Mouse (Mus musculus) C2C12 (cell line): ENCODE measurements at regions not wholly inside any gene's neighbourhood (a gene's known extent, or its start where the extent isn't known, plus 50 kb on each side); places are given as distances from the start of the nearest gene placed in this dataset.

ENCODE experiments used
- H3K27me3 ChIP-seq: one replicate; pipeline ENCODE4 v1.6.1; 2011; ENCODE audit not compliant: control insufficient read depth, insufficient read depth, insufficient read length
- H3K36me3 ChIP-seq: one replicate; pipeline ENCODE4 v1.6.1; 2011; ENCODE audit not compliant: control insufficient read depth, insufficient read depth
- H3K4me3 ChIP-seq: one replicate; pipeline ENCODE4 v1.5.1; 2011; ENCODE audit warnings: mild to moderate bottlenecking, control low read depth; ENCODE audit not compliant: poor library complexity, insufficient read depth, severe bottlenecking
- H3K79me2 ChIP-seq: one replicate; pipeline ENCODE4 v1.6.1; 2011; ENCODE audit not compliant: control insufficient read depth, insufficient read depth
- H3K79me3 ChIP-seq: one replicate; pipeline ENCODE4 v1.6.1; 2011; ENCODE audit warnings: low read depth, control low read depth
- H3ac ChIP-seq: one replicate; pipeline ENCODE3; 2011; ENCODE audit warnings: low read depth; ENCODE audit not compliant: control insufficient read depth, insufficient read length
- CEBPB ChIP-seq: IDR thresholded peaks from one replicate; pipeline ENCODE4 v1.6.1; 2011; ENCODE audit warnings: low read depth, mild to moderate bottlenecking, control low read depth, moderate library complexity
- CTCF ChIP-seq: IDR thresholded peaks from one replicate; pipeline ENCODE4 v1.5.1; 2011; ENCODE audit not compliant: control insufficient read depth, insufficient read depth, insufficient read length
- FOSL1 ChIP-seq: IDR thresholded peaks from one replicate; pipeline ENCODE4 v1.8.0; 2011; ENCODE audit warnings: mild to moderate bottlenecking, low read length; ENCODE audit not compliant: poor library complexity, insufficient read depth, severe bottlenecking
- MAX ChIP-seq: IDR thresholded peaks from one replicate; pipeline ENCODE4 v1.6.1; 2011; ENCODE audit warnings: mild to moderate bottlenecking, control low read depth
- MYOD1 ChIP-seq: IDR thresholded peaks from one replicate; pipeline ENCODE4 v1.6.1; 2011; ENCODE audit warnings: low read depth; ENCODE audit not compliant: control insufficient read depth, insufficient read length
- MYOG ChIP-seq: IDR thresholded peaks from one replicate; pipeline ENCODE4 v1.6.1; 2011; ENCODE audit not compliant: control insufficient read depth, insufficient read length; ENCODE audit errors: extremely low read depth
- USF1 ChIP-seq: IDR thresholded peaks from one replicate; pipeline ENCODE4 v1.6.1; 2011; ENCODE audit warnings: low read depth, mild to moderate bottlenecking, control low read depth, moderate library complexity

GRCm38 (mm10) chr1:194302775-194303174, 315.2 kb upstream of the Plxna2 start:
- no peak overlapping the region for H3K4me3 ChIP-seq
- H3K79me3 ChIP-seq: no peaks in the 10 kb centered on the region

GRCm38 (mm10) chr1:194281941-194282340, 336.1 kb upstream of the Plxna2 start:
- no peak overlapping the region for H3ac ChIP-seq
- no peaks in the 10 kb centered on the region for H3K79me2 ChIP-seq
- no peaks in the 10 kb centered on the region for H3K36me3 ChIP-seq
- no peak for TF ChIP-seq CEBPB
- TF ChIP-seq FOSL1: no peak
- TF ChIP-seq CTCF: no peak
- no peak for TF ChIP-seq MAX
- TF ChIP-seq MYOD1: no peak
- TF ChIP-seq USF1: no peak
- no peak for TF ChIP-seq MYOG
- no peaks in the 10 kb centered on the region for H3K79me3 ChIP-seq
- no peak overlapping the region for H3K4me3 ChIP-seq
- no peaks in the 10 kb centered on the region for H3K27me3 ChIP-seq

More at GRCm38 (mm10) chr1:194302775-194303174, 315.2 kb upstream of the Plxna2 start:
- no peaks in the 10 kb centered on the region for H3K79me2 ChIP-seq
- no peaks in the 10 kb centered on the region for H3K36me3 ChIP-seq
- H3ac ChIP-seq: no peak overlapping the region
- no peaks in the 10 kb centered on the region for H3K27me3 ChIP-seq
- TF ChIP-seq CEBPB (no peak), MAX (no peak), USF1 (no peak)

- H3K36me3 ChIP-seq: no peaks in the 10 kb centered on the region
- H3K27me3 ChIP-seq: no peaks in the 10 kb centered on the region
- H3ac ChIP-seq: no peak overlapping the region
- H3K4me3 ChIP-seq: no peak overlapping the region
- no peaks in the 10 kb centered on the region for H3K79me2 ChIP-seq
- TF ChIP-seq FOSL1 (no peak), USF1 (no peak), CTCF (no peak), MYOG (no peak), CEBPB (no peak), MYOD1 (no peak), MAX (no peak)
- H3K79me3 ChIP-seq: no peaks in the 10 kb centered on the region
These were observed 350.0 kb upstream of the Plxna2 start for GRCm38 (mm10) chr1:194268028-194268427.

GRCm38 (mm10) chr1:194262374-194262773, 355.6 kb upstream of the Plxna2 start:
- TF ChIP-seq FOSL1 (no peak), CTCF (no peak), MYOD1 (no peak), USF1 (no peak), MAX (no peak), MYOG (no peak), CEBPB (no peak)
- Histone ChIP-seq H3K4me3 (no peak overlapping the region), H3K36me3 (no peaks in the 10 kb centered on the region), H3K79me3 (no peaks in the 10 kb centered on the region), H3ac (no peak overlapping the region), H3K79me2 (no peaks in the 10 kb centered on the region), H3K27me3 (no peaks in the 10 kb centered on the region)

- no peak overlapping the region for H3ac ChIP-seq
- TF ChIP-seq FOSL1: no peak
- TF ChIP-seq MYOG: no peak
- TF ChIP-seq MYOD1: no peak
- TF ChIP-seq CEBPB: no peak
- no peak for TF ChIP-seq MAX
- no peak for TF ChIP-seq CTCF
- no peak for TF ChIP-seq USF1
- no peak overlapping the region for H3K4me3 ChIP-seq
- no peaks in the 10 kb centered on the region for H3K27me3 ChIP-seq
- no peaks in the 10 kb centered on the region for H3K36me3 ChIP-seq
- no peaks in the 10 kb centered on the region for H3K79me3 ChIP-seq
- H3K79me2 ChIP-seq: no peaks in the 10 kb centered on the region
These were observed 358.1 kb upstream of the Plxna2 start for GRCm38 (mm10) chr1:194259957-194260356.

GRCm38 (mm10) chr1:194244776-194245366, 373.1 kb upstream of the Plxna2 start:
- TF ChIP-seq CTCF (no peak), MAX (no peak), CEBPB (no peak), MYOG (no peak), USF1 (no peak), FOSL1 (no peak), MYOD1 (no peak)
- Histone ChIP-seq H3K27me3 (no peaks in the 10 kb centered on the region), H3K79me2 (no peaks in the 10 kb centered on the region), H3ac (no peak overlapping the region), H3K36me3 (no peaks in the 10 kb centered on the region), H3K79me3 (no peaks in the 10 kb centered on the region), H3K4me3 (no peak overlapping the region)
